Mouse (Mus musculus) ovary, postnatal 14 days (tissue): Measurements from ENCODE around the gene Olfr1158.
"Not testable (repeated sequence)": the region's sequence is repeated elsewhere in the genome, so short reads cannot be mapped to it uniquely, and the experiment has no call there.

Source experiments
- DNase-seq: peaks from one replicate; pipeline ENCODE4 v3.0.0; 2022; ENCODE audit warnings: low spot score

Olfr1158 gene

DNA sequence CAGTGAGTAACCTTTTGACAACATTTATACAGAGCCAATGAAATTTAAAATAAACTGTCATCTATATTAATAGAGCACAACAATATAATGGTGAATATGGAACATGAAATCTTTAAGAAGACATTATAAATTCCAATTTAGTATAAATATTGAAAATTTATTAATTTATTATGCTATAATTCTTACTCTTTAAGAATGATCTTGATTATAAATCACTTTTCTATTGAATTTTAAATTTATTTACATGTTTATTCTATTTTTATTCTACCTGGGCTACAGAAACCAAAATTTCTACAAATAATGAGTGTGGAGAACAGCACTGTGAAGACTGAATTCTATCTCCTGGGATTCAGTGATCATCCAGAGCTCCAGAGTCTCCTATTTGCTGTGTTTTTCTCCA lies at the start of gene Olfr1158:
TSS of gene Olfr1158 (plus strand) at position 301 of the 400 bp plus-strand sequence.
- DNase-seq = no peak

DNA sequence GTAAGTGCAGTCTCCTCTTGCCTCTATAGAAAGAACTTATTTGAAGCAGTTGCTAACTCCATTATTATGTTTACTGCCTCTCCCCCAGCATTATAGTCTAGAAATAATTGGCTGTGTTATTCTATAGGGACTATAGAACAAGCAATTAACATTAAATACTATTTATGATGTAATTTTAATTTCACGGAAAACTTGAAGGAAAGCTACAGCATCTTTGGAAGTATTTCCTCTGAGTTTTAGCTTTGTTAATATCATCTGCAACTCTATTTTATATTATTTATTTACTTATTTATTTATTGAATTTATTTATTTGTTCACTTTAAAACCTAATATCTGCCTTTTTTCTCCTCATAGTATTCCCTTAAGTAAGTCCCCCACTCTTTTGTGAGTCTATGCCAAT lies 44.9 kb upstream of the Olfr1158 start, which contains the start of gene Olfr1155:
TSS of gene Olfr1155 (minus strand) at position 101 of the 400 bp plus-strand sequence.
- no peak for DNase-seq

DNA sequence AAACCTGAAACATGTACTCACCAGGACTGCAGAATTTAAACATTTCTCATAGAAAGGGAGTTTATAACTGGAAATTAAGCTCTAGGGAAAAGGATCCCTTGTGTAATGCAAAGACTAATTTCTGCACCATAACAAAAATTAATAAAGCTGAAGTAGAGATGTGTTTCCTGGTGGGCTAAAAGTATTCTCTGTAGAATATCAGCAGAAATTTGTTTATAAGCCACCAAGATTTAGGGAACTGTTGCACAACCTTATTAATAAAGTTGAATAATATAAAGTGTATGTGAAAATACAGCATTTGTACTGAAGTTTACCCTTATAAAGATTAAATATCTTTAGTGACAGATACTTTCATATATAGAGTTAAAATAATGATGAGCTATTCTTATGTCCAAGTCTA lies 36.9 kb upstream of the Olfr1158 start, which contains the start of gene Olfr1156:
TSS of gene Olfr1156 (minus strand) at position 101 of the 400 bp plus-strand sequence.
- no peak for DNase-seq

GRCm38 (mm10) chr2:87968199-87968598 lies 21.7 kb upstream of the Olfr1158 start, which contains the start of gene Olfr1157:
TSS of gene Olfr1157 (minus strand) at chr2:87968299.
- DNase-seq = no peak

- no peak for DNase-seq
Measured at GRCm38 (mm10) chr2:87974563-87974962, 15.3 kb upstream of the Olfr1158 start, which contains the start of gene Olfr74. TSS of gene Olfr74 (minus strand) at chr2:87974663.

DNA sequence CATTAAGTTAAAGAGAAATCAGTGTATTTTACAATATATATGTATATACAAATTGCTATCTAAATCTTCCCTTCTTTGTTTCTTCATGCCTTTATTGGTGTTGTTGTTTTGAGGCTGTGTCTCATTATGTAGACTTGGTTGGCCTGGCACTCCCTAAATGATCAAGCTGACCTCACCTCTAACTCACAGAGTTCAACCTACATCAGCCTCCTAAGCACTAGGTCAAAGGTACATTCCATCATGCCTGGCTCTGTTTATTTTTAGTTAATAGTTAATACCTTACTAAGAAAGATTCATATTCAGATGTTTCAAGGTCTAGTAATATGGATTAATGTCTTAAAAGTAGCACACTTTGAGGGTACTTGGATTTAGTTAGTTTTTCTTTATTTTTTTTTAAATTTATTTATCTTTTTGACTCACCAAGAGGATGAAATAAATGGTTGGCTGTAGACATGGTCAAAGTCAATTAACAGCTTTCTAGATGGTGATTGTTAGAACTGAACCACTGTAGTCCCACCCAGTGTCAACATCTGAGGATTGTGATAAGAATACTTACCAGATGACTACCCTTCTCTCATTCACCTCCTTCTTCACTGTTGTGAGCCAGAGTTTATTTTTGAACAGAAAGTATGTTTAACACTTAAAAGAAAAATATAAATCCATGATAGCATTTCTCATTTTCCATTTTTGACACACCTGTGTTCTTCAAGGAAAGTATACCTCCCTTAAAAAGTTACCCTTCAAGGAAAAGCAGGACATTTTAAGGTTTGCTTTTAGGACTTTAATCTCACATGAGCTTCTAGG lies 17.8 kb downstream of the Olfr1158 start, which contains the start of gene Olfr1160:
TSS of gene Olfr1160 (minus strand) at position 754 of the 804 bp plus-strand sequence.
- no peak for DNase-seq

GRCm38 (mm10) chr2:88022474-88022873 lies 32.6 kb downstream of the Olfr1158 start, which contains the start of gene Olfr1161:
TSS of gene Olfr1161 (plus strand) at chr2:88022774.
- not testable (repeated sequence) for DNase-seq

DNA sequence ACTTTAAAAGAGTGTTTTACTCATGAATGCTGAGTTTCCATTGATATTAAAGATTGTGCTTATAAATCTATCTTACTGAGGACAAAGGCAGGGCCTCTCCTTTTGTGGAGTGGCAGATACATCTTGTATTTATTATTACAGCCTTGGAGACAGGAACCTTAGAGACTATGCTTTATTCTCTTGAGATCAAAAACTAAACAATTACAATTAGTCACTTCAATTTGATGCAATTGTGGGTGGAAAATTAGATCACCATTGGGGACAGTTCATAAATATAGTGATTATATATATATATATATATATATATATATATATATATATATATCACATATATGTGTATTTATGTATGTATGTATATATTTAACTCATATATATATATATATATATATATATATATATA lies 47.7 kb downstream of the Olfr1158 start, which contains the start of gene Olfr73:
TSS of gene Olfr73 (minus strand) at position 101 of the 400 bp plus-strand sequence.
- no peak for DNase-seq
